Mouse (Mus musculus) layer of hippocampus, adult 9-10 months (tissue): ENCODE measurements around the gene Dstyk.
"Not testable (repeated sequence)": the region's sequence is repeated elsewhere in the genome, so short reads cannot be mapped to it uniquely, and the experiment has no call there.

ENCODE experiments used
- DNase-seq: peaks from one replicate; pipeline ENCODE4 v3.0.0; 2022; ENCODE audit warnings: low spot score

The Dstyk gene

GRCm38 (mm10) chr1:132436960-132437359 is 19.6 kb downstream of the Dstyk start:
- DNase-seq, result no peak

GRCm38 (mm10) chr1:132437389-132437788 is 20.0 kb downstream of the Dstyk start:
- DNase-seq, result no peak

- DNase-seq, result no peak
These were observed 23.6 kb downstream of the Dstyk start for GRCm38 (mm10) chr1:132440896-132441435.

- no peak for DNase-seq
These were observed 32.4 kb downstream of the Dstyk start for GRCm38 (mm10) chr1:132449742-132450141.

- no peak for DNase-seq
These were observed 47.3 kb downstream of the Dstyk start for GRCm38 (mm10) chr1:132464651-132465050.

- DNase-seq, result no peak
These were observed 51.6 kb downstream of the Dstyk start for GRCm38 (mm10) chr1:132468926-132469325.

GRCm38 (mm10) chr1:132469519-132469918 is 52.2 kb downstream of the Dstyk start:
- no peak for DNase-seq

- DNase-seq, result not testable (repeated sequence)
These were observed 52.7 kb downstream of the Dstyk start for GRCm38 (mm10) chr1:132470031-132470430.

GRCm38 (mm10) chr1:132471032-132471431 is 53.7 kb downstream of the Dstyk start:
- DNase-seq, result no peak

GRCm38 (mm10) chr1:132471499-132471898 is 54.1 kb downstream of the Dstyk start:
- DNase-seq, result no peak

GRCm38 (mm10) chr1:132472537-132472936 is 55.2 kb downstream of the Dstyk start:
- no peak for DNase-seq

GRCm38 (mm10) chr1:132474496-132474895 is 57.1 kb downstream of the Dstyk start:
- DNase-seq, result no peak

GRCm38 (mm10) chr1:132476575-132476927 is 59.2 kb downstream of the Dstyk start:
- no peak for DNase-seq

GRCm38 (mm10) chr1:132476928-132477691 is 59.8 kb downstream of the Dstyk start, which contains the start of gene Rbbp5:
Rbbp5 (plus strand) TSS chr1:132477365.
- DNase-seq, result peak; percentile 87

GRCm38 (mm10) chr1:132479438-132479837 is 62.1 kb downstream of the Dstyk start:
- no peak for DNase-seq

GRCm38 (mm10) chr1:132481619-132482018 is 64.3 kb downstream of the Dstyk start:
- DNase-seq, result no peak

- no peak for DNase-seq
These were observed 65.9 kb downstream of the Dstyk start for GRCm38 (mm10) chr1:132483234-132483633.

- no peak for DNase-seq
These were observed 66.4 kb downstream of the Dstyk start for GRCm38 (mm10) chr1:132483759-132484158.

GRCm38 (mm10) chr1:132500535-132500934 is 83.2 kb downstream of the Dstyk start:
- no peak for DNase-seq

GRCm38 (mm10) chr1:132505155-132505554 is 87.8 kb downstream of the Dstyk start:
- DNase-seq, result no peak

GRCm38 (mm10) chr1:132506058-132506457 is 88.7 kb downstream of the Dstyk start, which contains the start of gene Tmem81:
Tmem81 (plus strand) TSS chr1:132506230.
- no peak for DNase-seq

- no peak for DNase-seq
These were observed 89.3 kb downstream of the Dstyk start for GRCm38 (mm10) chr1:132506656-132507055.

- DNase-seq, result no peak
These were observed 92.4 kb downstream of the Dstyk start for GRCm38 (mm10) chr1:132509771-132510170.

GRCm38 (mm10) chr1:132511521-132511920 is 94.2 kb downstream of the Dstyk start:
- no peak for DNase-seq
